Comparison of ENCODE assay signal across 7 mouse cellular contexts in genomic region chr2:165868522-165869175, GRCm38 (mm10). TPM values are rescaled to one million over a fixed set of nuclear protein-coding genes. Genes with fewer than 3 reads are reported as not detected.
DNase-seq lines count a peak whose midpoint lies in the region; ATAC-seq and TF ChIP-seq lines count a peak whose summit lies in the region.

No protein-coding gene starts in this region.

- WGBS in embryonic facial prominence, embryonic 13.5 days, result 66% methylated on average over 8 of the region's 8 CpGs
- WGBS in hindbrain, embryonic 16.5 days, result 49% methylated on average over 8 of the region's 8 CpGs
- 46% methylated on average over 8 of the region's 8 CpGs for WGBS in lung, adult 2 months
- 51% methylated on average over 8 of the region's 8 CpGs for WGBS in stomach, embryonic 14.5 days

- H3K9ac ChIP-seq in embryonic facial prominence, embryonic 13.5 days, result no peak overlapping the region
- no peak overlapping the region for H3K9ac ChIP-seq in hindbrain, embryonic 16.5 days (ENCODE audit: low read depth, low read length)
- H3K9ac ChIP-seq in stomach, embryonic 14.5 days (replicated peaks; ENCODE audit: low read depth, low read length), result no peak overlapping the region

- no peak overlapping the region for H3K4me3 ChIP-seq in bone marrow macrophage, adult 2 months (ENCODE audit: insufficient read depth, low read length)
- no peak overlapping the region for H3K4me3 ChIP-seq in embryonic facial prominence, embryonic 13.5 days
- H3K4me3 ChIP-seq in hindbrain, embryonic 16.5 days (ENCODE audit: low read length), result no peak overlapping the region
- no peak overlapping the region for H3K4me3 ChIP-seq in lung, adult 2 months (replicated peaks; ENCODE audit: extremely low read depth, low read depth, low read length)
- H3K4me3 ChIP-seq in stomach, embryonic 14.5 days (ENCODE audit: low read depth, low read length), result no peak overlapping the region

- peaks cover 33% of the 10 kb centered on the region for H3K36me3 ChIP-seq in embryonic facial prominence, embryonic 13.5 days
- H3K36me3 ChIP-seq in hindbrain, embryonic 16.5 days (ENCODE audit: control insufficient read depth, insufficient read depth, low read length), result peaks cover 5% of the 10 kb centered on the region
- peaks cover 21% of the 10 kb centered on the region; the same call in 1 of the 2 replicates for H3K36me3 ChIP-seq in stomach, embryonic 14.5 days (ENCODE audit: control insufficient read depth, insufficient read depth, low read length)

- intact Hi-C loops in left cerebral cortex, postnatal 36 days (cut with DNase I), result no loop called here

- ATAC-seq in embryonic facial prominence, embryonic 13.5 days (ENCODE audit: insufficient number of reproducible peaks, insufficient read depth, low FRiP score, low TSS enrichment, low read depth), result no peak
- no peak for ATAC-seq in hindbrain, embryonic 16.5 days
- ATAC-seq in stomach, embryonic 14.5 days (ENCODE audit: insufficient number of reproducible peaks, insufficient read depth, low FRiP score, low read depth), result peak; percentile 47; the same call in 1 of the 2 replicates

- H3K4me1 ChIP-seq in bone marrow macrophage, adult 2 months (ENCODE audit: control insufficient read depth, insufficient read depth, low read length), result peaks cover 30% of the 10 kb centered on the region
- H3K4me1 ChIP-seq in embryonic facial prominence, embryonic 13.5 days, result peaks cover 64% of the 10 kb centered on the region
- peaks cover 56% of the 10 kb centered on the region for H3K4me1 ChIP-seq in hindbrain, embryonic 16.5 days (ENCODE audit: control insufficient read depth, insufficient read depth, low read depth, low read length)
- H3K4me1 ChIP-seq in lung, adult 2 months (ENCODE audit: control insufficient read depth, insufficient read depth, low read length), result peaks cover 38% of the 10 kb centered on the region
- peaks cover 40% of the 10 kb centered on the region for H3K4me1 ChIP-seq in stomach, embryonic 14.5 days (ENCODE audit: control insufficient read depth, insufficient read depth, low read length)

- H3K27me3 ChIP-seq in embryonic facial prominence, embryonic 13.5 days, result no peaks in the 10 kb centered on the region
- no peaks in the 10 kb centered on the region for H3K27me3 ChIP-seq in hindbrain, embryonic 16.5 days (replicated peaks; ENCODE audit: control insufficient read depth, insufficient read depth, low read length)
- no peaks in the 10 kb centered on the region for H3K27me3 ChIP-seq in stomach, embryonic 14.5 days (ENCODE audit: control insufficient read depth, insufficient read depth, low read length)

- no peak overlapping the region for H3K4me2 ChIP-seq in embryonic facial prominence, embryonic 13.5 days
- H3K4me2 ChIP-seq in hindbrain, embryonic 16.5 days (ENCODE audit: low read length), result no peak overlapping the region
- no peak overlapping the region for H3K4me2 ChIP-seq in stomach, embryonic 14.5 days (replicated peaks; ENCODE audit: low read depth, low read length)

- H3K9me3 ChIP-seq in embryonic facial prominence, embryonic 13.5 days, result no peaks in the 10 kb centered on the region
- H3K9me3 ChIP-seq in hindbrain, embryonic 16.5 days (ENCODE audit: control insufficient read depth, low read length), result no peaks in the 10 kb centered on the region
- H3K9me3 ChIP-seq in stomach, embryonic 14.5 days (ENCODE audit: control insufficient read depth, low read depth, low read length), result no peaks in the 10 kb centered on the region

- TF ChIP-seq POLR2A in bone marrow macrophage, adult 2 months (IDR thresholded peaks at IDR 0.05; ENCODE audit: borderline replicate concordance, low read depth, low read length), result no peak
- peak; percentile 7; the same call in 1 of the 2 replicates for TF ChIP-seq POLR2A in lung, adult 2 months (IDR thresholded peaks at IDR 0.05; ENCODE audit: borderline replicate concordance, extremely low read depth, low read depth, low read length)

- H3K27ac ChIP-seq in bone marrow macrophage, adult 2 months (ENCODE audit: insufficient read depth, low read depth, low read length), result no peak overlapping the region
- peak overlapping the region; percentile 88 for H3K27ac ChIP-seq in embryonic facial prominence, embryonic 13.5 days
- peak overlapping the region; percentile 18 for H3K27ac ChIP-seq in hindbrain, embryonic 16.5 days (ENCODE audit: low read depth, low read length)
- peak overlapping the region; percentile 29; the same call in 1 of the 2 replicates for H3K27ac ChIP-seq in stomach, embryonic 14.5 days (ENCODE audit: low read length)

- TF ChIP-seq CTCF in bone marrow macrophage, adult 2 months (IDR thresholded peaks at IDR 0.05; ENCODE audit: low read depth, low read length), result 0 out of 2 replicates have a peak, but pooled peaks have one; percentile 13
- no peak for TF ChIP-seq CTCF in lung, adult 2 months (IDR thresholded peaks at IDR 0.05; ENCODE audit: insufficient read depth, low read length)

- DNase-seq in lung, adult 2 months, result peak; percentile 57
- DNase-seq in left cerebral cortex, postnatal 36 days (ENCODE audit: low spot score in 2 of 2), result no peak
- no peak for DNase-seq in layer of hippocampus, postnatal 10 days (ENCODE audit: low spot score in 2 of 2)

RNA-seq across cellular contexts. Expression of gene Zmynd8, which starts 30.2 kb away (rescaled TPM):
- 97.8 and 99.5 TPM in 2 replicates for polyA plus RNA-seq in bone marrow macrophage, adult 2 months (2012; ENCODE audit: insufficient read depth, insufficient read length, missing spikeins)
- 61.4 and 62.3 TPM in 2 replicates for polyA plus RNA-seq in embryonic facial prominence, embryonic 13.5 days (2015; fragmentation: Nextera tagmentation; extraction: Ambion mirVana)
- polyA plus RNA-seq in hindbrain, embryonic 16.5 days (2015; fragmentation: Nextera tagmentation; extraction: Ambion mirVana), result 64.3 and 66.4 TPM in 2 replicates
- polyA plus RNA-seq in lung, adult 2 months (2012; rRNA removed), result 25.3 and 29.8 TPM in 2 replicates
- 53.1 and 57.6 TPM in 2 replicates for polyA plus RNA-seq in stomach, embryonic 14.5 days (2014; fragmentation: Nextera tagmentation; extraction: Ambion mirVana)
- 100 to 1,000 TPM; 119 to 184 TPM for total RNA-seq in left cerebral cortex, postnatal 36 days (2021)
- total RNA-seq in layer of hippocampus, postnatal 10 days (2021), result 100 to 1,000 TPM; 112 to 116 TPM
